Mouse (Mus musculus) B cell, adult (primary cell): Measurements from ENCODE around the gene Csnk1g1. TPM values are rescaled to one million over a fixed set of nuclear protein-coding genes. Genes with fewer than 3 reads are reported as not detected.

Experiments used
- total RNA-seq: library from RNA; stranded (reverse); gene quantifications from 4 replicates; pipeline ENCODE4 v1.2.4, GENCODE M21; 2023; ENCODE audit not compliant: inconsistent age

Csnk1g1 gene
- 44.0 to 48.6 TPM (median 46.7 TPM) in 4 replicates for total RNA-seq

GRCm38 (mm10) chr9:65908394-65909300 is at the start of gene Csnk1g1, which contains the start of gene Trip4:
Gene Csnk1g1, plus strand, starts transcription at chr9:65908924.
Gene Trip4, minus strand, starts transcription at chr9:65908794.

DNA sequence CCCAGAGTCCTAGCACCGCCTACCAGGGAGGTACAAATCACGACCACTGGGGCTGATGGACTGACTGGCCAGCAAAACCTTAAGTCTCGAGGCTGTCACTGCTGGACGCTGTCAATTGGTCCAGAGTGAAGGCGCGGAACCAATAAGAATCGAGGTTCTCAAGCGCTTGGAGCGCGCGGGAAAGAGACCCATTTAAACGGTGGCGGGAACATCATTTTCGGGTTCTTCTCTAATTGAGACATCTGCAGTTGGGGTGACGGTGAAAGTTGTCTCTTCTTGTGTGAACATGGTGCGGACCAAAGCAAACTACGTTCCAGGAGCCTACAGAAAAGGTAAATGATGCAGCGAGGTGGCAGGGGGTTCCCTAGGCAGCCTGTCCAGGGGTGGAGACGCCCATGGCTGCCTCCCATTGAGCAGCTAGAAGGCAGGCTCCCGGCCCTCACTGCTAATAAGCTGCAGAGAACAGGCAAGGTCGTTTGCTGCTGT is 18.5 kb upstream of the Csnk1g1 start, which contains the start of gene Pclaf:
TSS of gene Pclaf (plus strand) at position 95 of the 486 bp plus-strand sequence.

DNA sequence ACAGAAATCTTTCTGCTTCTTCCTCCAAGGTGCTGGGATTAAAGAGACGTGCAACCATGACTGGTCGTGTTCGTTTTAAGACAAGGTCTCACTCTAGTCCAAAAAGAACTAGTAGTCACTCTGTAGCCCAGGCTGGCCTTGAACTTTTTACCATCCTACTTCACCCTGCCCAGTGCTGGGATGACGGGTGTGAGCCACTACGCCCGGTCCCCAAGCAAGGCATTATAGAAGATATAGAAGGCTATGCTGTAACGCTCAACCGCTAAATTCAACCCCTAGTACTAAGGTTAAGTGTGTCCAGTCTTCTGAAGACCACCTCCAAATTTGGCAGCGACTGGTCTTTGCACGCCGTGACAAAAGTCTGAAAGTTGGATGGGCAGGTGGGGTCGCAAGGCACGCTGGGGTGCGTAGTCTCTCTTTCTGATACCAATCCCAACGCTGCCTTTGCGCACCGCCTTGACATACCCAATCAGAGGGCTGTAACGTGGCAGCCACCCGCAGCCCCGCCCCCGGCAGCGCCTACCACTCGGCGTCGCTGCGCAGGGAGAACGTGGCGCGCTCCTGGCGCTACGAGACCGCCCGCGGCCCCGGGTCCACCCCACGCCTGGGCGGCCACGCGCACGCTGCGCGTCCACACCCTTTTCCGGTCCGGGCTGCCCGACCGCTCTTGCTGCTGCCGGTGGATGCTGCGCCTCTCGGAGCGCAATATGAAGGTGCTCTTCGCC is 151.0 kb downstream of the Csnk1g1 start, which contains the start of gene Ppib:
TSS of gene Ppib (plus strand) at position 640 of the 725 bp plus-strand sequence.

DNA sequence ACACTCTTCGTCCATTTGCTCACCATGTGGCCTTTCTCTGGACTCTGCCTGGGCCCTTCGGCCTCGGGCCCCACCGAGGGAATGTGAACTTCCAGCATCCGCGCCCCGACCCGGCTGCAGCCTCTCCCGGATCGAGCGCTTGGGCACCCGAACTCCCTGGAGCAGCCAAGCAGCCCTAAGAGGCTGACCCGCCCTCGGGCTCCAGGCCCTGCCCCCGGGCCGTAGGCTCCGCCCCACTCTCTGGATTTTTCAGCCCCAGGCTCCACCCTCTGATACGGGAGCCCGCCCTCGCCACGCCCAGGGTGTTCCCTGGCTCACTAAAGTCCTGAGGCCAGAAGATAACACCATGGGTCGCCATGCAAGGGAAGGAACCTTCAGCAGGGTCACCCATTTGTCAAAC is 160.9 kb downstream of the Csnk1g1 start, which contains the start of gene Snx22:
TSS of gene Snx22 (minus strand) at position 137 of the 400 bp plus-strand sequence.

Other genes with a start within 250 kb of the Csnk1g1 start
- gene Oaz2, start 240.9 kb upstream of the Csnk1g1 start, total RNA-seq = 20.8 to 34.0 TPM (median 28.4 TPM) in 4 replicates
- gene Zfp609, start 81.4 kb upstream of the Csnk1g1 start, total RNA-seq = 15.5 to 24.3 TPM (median 19.7 TPM) in 4 replicates
- 3.9 to 6.1 TPM (median 4.7 TPM) in 4 replicates for gene Pclaf, start 18.7 kb upstream of the Csnk1g1 start, total RNA-seq
- gene Trip4, start 130 bp upstream of the Csnk1g1 start, total RNA-seq = 23.7 to 29.2 TPM (median 24.9 TPM) in 4 replicates
- gene Ppib, start 151.3 kb downstream of the Csnk1g1 start, total RNA-seq = 231 to 244 TPM (median 232 TPM) in 4 replicates
- 0.51 to 1.3 TPM (median 0.76 TPM) in 4 replicates for gene Snx22, start 160.8 kb downstream of the Csnk1g1 start, total RNA-seq
- 87.1 to 94.3 TPM (median 90.0 TPM) in 4 replicates for gene Snx1, start 217.7 kb downstream of the Csnk1g1 start, total RNA-seq
- 40.8 to 47.2 TPM (median 45.3 TPM) in 4 replicates for gene Ciao2a, start 217.7 kb downstream of the Csnk1g1 start, total RNA-seq
- gene Dapk2, start 249.3 kb downstream of the Csnk1g1 start, total RNA-seq = 0.51 to 1.7 TPM (median 1.3 TPM) in 4 replicates